Mouse (Mus musculus) embryonic fibroblast, embryonic 13.5 days (primary cell): ENCODE data around the gene Trmt2b.

Source experiments
- CTCF ChIP-seq: IDR thresholded peaks from 2 replicates; pipeline ENCODE4 v1.5.1; 2011; ENCODE audit warnings: mild to moderate bottlenecking, control low read depth, low read length, moderate library complexity, borderline replicate concordance; ENCODE audit not compliant: insufficient read depth
- POLR2A ChIP-seq: IDR thresholded peaks from 2 replicates; pipeline ENCODE4 v1.6.1; 2011; ENCODE audit warnings: low read depth, mild to moderate bottlenecking, control low read depth, low read length, moderate library complexity

- TF ChIP-seq CTCF: no peak
- TF ChIP-seq POLR2A: no peak
These were observed 3.7 kb upstream of the Trmt2b start for GRCm38 (mm10) chrX:134280531-134280930.
